Mouse (Mus musculus) B cell, adult 2 months (primary cell): ENCODE data around the gene Myo1h.

Experiments used
- DNase-seq, 2 experiments: peaks; one replicate each; pipeline ENCODE4 v3.0.0; 2022

Gene Myo1h

GRCm38 (mm10) chr5:114407269-114407668, 118.3 kb downstream of the Myo1h start:
- no peak for DNase-seq

DNA sequence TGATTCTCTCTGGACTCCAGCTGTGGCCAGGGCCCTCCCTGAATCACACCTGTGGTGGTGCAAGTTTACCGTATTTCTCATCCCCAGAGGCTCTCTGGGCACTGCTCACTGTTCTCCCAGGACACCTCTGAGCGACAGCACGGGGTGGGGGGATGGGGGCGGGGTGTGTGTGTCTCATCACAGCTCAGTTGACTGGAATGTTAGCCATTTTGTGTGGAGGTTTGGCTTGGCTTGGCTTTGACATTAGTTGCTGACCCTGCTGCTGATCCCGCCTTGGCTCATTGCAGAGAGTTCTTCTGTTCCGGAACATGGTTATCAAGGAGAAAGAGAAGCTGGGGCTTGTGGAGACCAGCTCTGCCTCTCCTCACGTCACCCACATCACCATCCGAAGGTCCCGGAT, 118.8 kb downstream of the Myo1h start:
- DNase-seq: no peak

DNA sequence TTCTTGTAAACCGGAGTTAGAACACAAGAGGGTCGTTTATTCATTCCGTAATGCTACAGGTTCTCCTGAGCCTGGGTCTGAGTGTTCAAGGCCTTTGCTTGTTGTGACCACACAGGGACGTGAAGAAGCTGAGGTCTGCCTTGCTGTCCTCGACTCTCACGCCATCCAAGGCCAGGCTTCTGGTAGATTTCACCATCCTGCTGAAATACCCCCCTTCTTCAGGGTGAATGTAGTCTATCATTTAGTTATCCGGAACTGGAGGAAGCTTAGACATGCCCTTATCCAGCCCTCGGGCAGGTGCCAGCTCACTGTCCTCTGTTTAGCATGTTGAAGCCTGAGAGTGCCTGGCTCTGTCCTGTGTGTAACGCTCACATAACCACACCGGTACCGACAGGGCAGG, 119.9 kb downstream of the Myo1h start:
- DNase-seq: no peak

DNA sequence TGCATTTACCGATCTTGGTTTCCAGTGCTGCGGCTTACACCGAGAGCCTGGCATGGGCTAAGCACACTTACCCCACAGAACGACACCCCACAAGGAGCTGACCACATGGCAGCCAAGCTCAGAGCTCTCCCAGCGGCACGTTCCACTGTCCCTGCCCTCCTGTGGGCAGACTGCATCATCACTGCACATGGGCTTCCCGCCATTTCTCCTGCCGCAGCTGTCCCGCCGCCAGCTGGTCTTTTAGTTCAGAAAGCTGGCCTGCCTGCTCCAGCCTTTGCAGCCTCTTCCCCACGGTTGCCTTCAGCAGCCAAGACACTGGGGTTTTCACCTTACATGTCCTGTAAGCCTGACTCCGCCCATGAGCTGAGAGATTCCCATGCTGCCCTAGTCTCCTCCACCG, 121.5 kb downstream of the Myo1h start:
- no peak for DNase-seq

DNA sequence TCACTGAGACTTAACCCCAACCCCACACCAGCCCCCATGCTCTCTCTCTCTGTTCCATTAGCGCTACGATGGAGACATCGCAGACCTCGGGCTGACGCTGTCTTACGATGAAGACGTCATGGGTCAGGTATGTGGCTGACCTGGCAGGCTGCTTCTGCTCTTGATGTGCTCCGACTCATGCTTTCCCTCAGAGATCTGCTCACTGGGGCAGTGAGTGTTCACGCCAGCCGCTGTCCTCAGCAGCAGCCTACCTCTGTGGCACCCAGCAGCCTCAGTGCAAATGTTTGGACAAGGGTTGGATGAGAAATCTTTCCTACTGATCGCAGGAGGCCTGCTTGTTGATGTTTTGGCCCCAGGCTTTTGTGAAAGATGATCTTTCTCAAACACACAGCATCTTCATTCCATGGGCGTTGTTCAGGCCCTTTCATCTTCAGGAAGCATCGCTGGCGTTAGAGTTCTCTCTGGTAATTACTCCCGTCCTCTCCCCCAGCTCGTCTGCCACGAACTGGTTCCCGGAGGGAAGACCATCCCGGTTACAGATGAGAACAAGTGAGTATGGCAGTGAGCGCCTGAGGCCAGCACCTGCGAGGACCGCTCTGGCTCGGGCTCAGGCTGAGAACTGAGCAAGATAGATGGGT, 123.5 kb downstream of the Myo1h start:
- no peak for DNase-seq

DNA sequence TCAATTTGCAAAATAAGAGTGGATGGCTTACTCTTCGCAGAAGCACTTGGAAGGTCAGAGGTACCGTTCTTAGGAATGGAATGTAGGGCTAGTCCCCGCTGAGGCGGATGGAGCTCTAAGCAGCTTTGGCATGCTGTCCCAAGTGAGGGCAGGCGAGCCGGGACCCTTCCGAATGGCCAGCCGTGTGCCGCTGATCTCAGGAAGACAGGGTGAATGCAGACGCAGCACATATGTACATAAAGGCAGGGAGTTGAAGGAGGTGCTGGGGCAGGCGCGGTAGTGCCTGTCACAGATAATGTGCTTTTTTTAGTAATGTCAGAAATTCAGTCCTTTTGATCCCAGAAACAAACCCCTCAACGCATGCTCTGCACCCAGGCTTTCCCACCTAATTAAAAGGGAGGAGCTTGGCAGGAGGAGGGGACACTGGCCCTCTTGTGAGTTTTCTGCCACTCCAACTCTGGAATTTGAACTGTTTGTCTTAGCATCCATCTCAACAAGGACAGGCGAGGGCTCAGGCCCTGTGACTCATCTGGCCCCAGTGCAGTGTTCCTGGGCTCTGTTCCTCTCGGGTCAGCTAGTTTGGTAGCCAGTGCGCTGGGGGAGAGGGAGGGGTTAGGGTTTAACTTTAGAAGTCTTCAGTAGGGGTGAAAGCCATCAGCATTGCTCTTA, 124.2 kb downstream of the Myo1h start:
- no peak for DNase-seq
